Mouse (Mus musculus): Measurements from ENCODE around the gene Bola1.

DNA sequence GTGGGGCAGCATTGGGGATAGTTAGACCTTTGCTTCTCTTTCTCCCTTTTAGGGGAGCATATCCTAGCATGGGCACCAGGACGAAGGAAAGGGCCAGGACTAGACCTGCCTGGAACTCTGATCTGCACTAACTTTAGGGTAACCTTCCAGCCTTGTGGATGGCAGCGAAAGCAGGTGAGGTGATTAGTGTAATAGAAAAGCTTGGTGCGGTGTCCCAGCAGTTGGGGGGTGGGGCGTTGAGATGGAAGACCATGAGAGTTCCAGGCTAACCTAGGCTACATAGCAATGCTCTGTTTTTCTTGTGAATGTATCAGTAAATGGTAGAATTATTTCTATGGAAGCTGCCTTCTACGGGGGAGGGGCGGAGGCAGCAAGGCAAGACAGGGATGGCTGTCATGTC lies 56.5 kb downstream of the Bola1 start:
- TF ChIP-seq JUND (IDR thresholded peaks at IDR 0.05; ENCODE audit: low read depth, low read length) (no peak), CTCF (IDR thresholded peaks at IDR 0.05 in 2 of 3, conservative IDR thresholded peaks at IDR 0.05 in 1 of 3; ENCODE audit: control insufficient read depth in 1 of 3, insufficient read depth in 1 of 3, low read depth in 2 of 3, low read length in 3 of 3, poor library complexity in 1 of 3, severe bottlenecking in 1 of 3) (no peak), NRF1 (IDR thresholded peaks at IDR 0.05; ENCODE audit: insufficient read depth, low read depth, low read length, poor library complexity, severe bottlenecking) (no peak)
